Comparison of ENCODE assay signal across 25 mouse cellular contexts in genomic region chr10:41670196-41670595, GRCm38 (mm10). TPM values are rescaled to one million over a fixed set of nuclear protein-coding genes. Genes with fewer than 3 reads are reported as not detected.
"Had no signal": no experiment of that assay in that cellular context is flagged by ENCODE, and none has a peak within 500 bp of the region (broad histone marks: within the 10 kb centered on the region; RNA-seq: fewer than 3 reads in every experiment).

No protein-coding gene starts in this region.

- H3K4me3 ChIP-seq: heart, embryonic 10.5 days; heart, embryonic 12.5 days; hindbrain, embryonic 13.5 days; hindbrain, embryonic 15.5 days; kidney, embryonic 15.5 days; limb, embryonic 13.5 days; limb, embryonic 15.5 days; liver, embryonic 12.5 days had no signal

- H3K36me3 ChIP-seq: heart, embryonic 10.5 days; heart, embryonic 12.5 days; hindbrain, embryonic 13.5 days; hindbrain, embryonic 15.5 days; kidney, embryonic 15.5 days; limb, embryonic 13.5 days; limb, embryonic 15.5 days; liver, embryonic 12.5 days had no signal

- H3K27ac ChIP-seq: heart, embryonic 10.5 days; hindbrain, embryonic 13.5 days; hindbrain, embryonic 15.5 days; hindbrain, postnatal 0 days; kidney, embryonic 15.5 days; kidney, postnatal 0 days; limb, embryonic 13.5 days; limb, embryonic 15.5 days; liver, embryonic 12.5 days; liver, embryonic 14.5 days had no signal

- H3K9ac ChIP-seq: heart, embryonic 12.5 days; hindbrain, embryonic 13.5 days; hindbrain, embryonic 15.5 days; kidney, embryonic 15.5 days; limb, embryonic 13.5 days; limb, embryonic 15.5 days; liver, embryonic 12.5 days; liver, embryonic 14.5 days had no signal

- H3K27me3 ChIP-seq: heart, embryonic 12.5 days; hindbrain, embryonic 15.5 days; kidney, embryonic 15.5 days; limb, embryonic 13.5 days; limb, embryonic 15.5 days; liver, embryonic 12.5 days had no signal

- H3K4me1 ChIP-seq: heart, embryonic 10.5 days; heart, embryonic 12.5 days; hindbrain, embryonic 13.5 days; hindbrain, embryonic 15.5 days; kidney, embryonic 15.5 days; limb, embryonic 13.5 days; limb, embryonic 15.5 days; liver, embryonic 12.5 days had no signal

- H3K9me3 ChIP-seq: heart, embryonic 10.5 days; heart, embryonic 12.5 days; kidney, embryonic 15.5 days; limb, embryonic 15.5 days; liver, embryonic 12.5 days had no signal

- H3K4me2 ChIP-seq: heart, embryonic 12.5 days; hindbrain, embryonic 13.5 days; hindbrain, embryonic 15.5 days; kidney, embryonic 15.5 days; limb, embryonic 13.5 days; limb, embryonic 15.5 days; liver, embryonic 12.5 days had no signal

- DNase-seq: gastrocnemius, postnatal 14 days; gastrocnemius, postnatal 36 days; heart, adult 18-20 months; heart, postnatal 14 days; heart, postnatal 36 days; kidney, adult 11 months; kidney, adult 2 months; kidney, adult 9 months; kidney, postnatal 14 days; kidney, postnatal 36 days; layer of hippocampus, adult 9-11 months; layer of hippocampus, postnatal 36 days; left cerebral cortex, postnatal 4 days had no signal

RNA-seq across cellular contexts. Expression of gene Ccdc162, which starts 46.2 kb away (rescaled TPM):
- total RNA-seq: hematopoietic stem cell, adult 5-6 weeks had no signal
